Mouse (Mus musculus): ENCODE measurements around the gene Tmem179b. TPM values are rescaled to one million over a fixed set of nuclear protein-coding genes. Genes with fewer than 3 reads are reported as not detected.
A peak's percentile ranks its signal among the peaks of the same experiment; 100 is the strongest.

The Tmem179b gene
- polyA plus RNA-seq, 1 experiment from 2014 or later, result 60.9 TPM

GRCm38 (mm10) chr19:8789171-8789570, 14.9 kb upstream of the Tmem179b start:
- no peak overlapping the region for H3K4me2 ChIP-seq (ENCODE audit: low read depth, low read length)
- no peaks in the 10 kb centered on the region for H3K27me3 ChIP-seq (ENCODE audit: control insufficient read depth, insufficient read depth, low read length)
- peaks cover 4% of the 10 kb centered on the region for H3K4me1 ChIP-seq (ENCODE audit: control insufficient read depth, insufficient read depth, low read length)
- no peak for ATAC-seq (replicated peaks; ENCODE audit: extremely low read depth, insufficient read depth, low FRiP score)
- H3K9me3 ChIP-seq (replicated peaks; ENCODE audit: control insufficient read depth, low read length), result 0 out of 2 replicates have a peak, but pooled peaks cover 2% of the 10 kb centered on the region
- H3K27ac ChIP-seq (ENCODE audit: low read length), result no peak overlapping the region
- H3K4me3 ChIP-seq (ENCODE audit: low read length), result no peak overlapping the region
- peaks cover 19% of the 10 kb centered on the region for H3K36me3 ChIP-seq (ENCODE audit: control insufficient read depth, insufficient read depth)
- H3K9ac ChIP-seq (ENCODE audit: low read length), result no peak overlapping the region
- 53% methylated on average over 1 of the region's 1 CpGs for WGBS

- ATAC-seq (replicated peaks; ENCODE audit: extremely low read depth, insufficient read depth, low FRiP score), result no peak
- Histone ChIP-seq H3K9me3 (replicated peaks; ENCODE audit: control insufficient read depth, low read length) (0 out of 2 replicates have a peak, but pooled peaks cover 2% of the 10 kb centered on the region), H3K4me1 (ENCODE audit: control insufficient read depth, insufficient read depth, low read length) (peaks cover 4% of the 10 kb centered on the region), H3K4me3 (ENCODE audit: low read length) (no peak overlapping the region), H3K27ac (ENCODE audit: low read length) (no peak overlapping the region), H3K4me2 (ENCODE audit: low read depth, low read length) (no peak overlapping the region), H3K27me3 (ENCODE audit: control insufficient read depth, insufficient read depth, low read length) (no peaks in the 10 kb centered on the region), H3K36me3 (ENCODE audit: control insufficient read depth, insufficient read depth) (peaks cover 15% of the 10 kb centered on the region), H3K9ac (ENCODE audit: low read length) (no peak overlapping the region)
- WGBS, result 38% methylated on average over 3 of the region's 3 CpGs
Observed at GRCm38 (mm10) chr19:8788521-8788920, 14.3 kb upstream of the Tmem179b start.

- under 1% methylated on average over 32 of the region's 32 CpGs for WGBS
- peaks cover 10% of the 10 kb centered on the region; the same call in 1 of the 2 replicates for H3K36me3 ChIP-seq (ENCODE audit: control insufficient read depth, insufficient read depth)
Observed at GRCm38 (mm10) chr19:8786008-8786781, 11.9 kb upstream of the Tmem179b start, which contains the start of gene Taf6l. Gene Taf6l, minus strand, starts transcription at chr19:8786417.

GRCm38 (mm10) chr19:8774951-8775421, 719 bp upstream of the Tmem179b start:
- Histone ChIP-seq H3K9me3 (replicated peaks; ENCODE audit: control insufficient read depth, low read length) (no peaks in the 10 kb centered on the region), H3K4me1 (ENCODE audit: control insufficient read depth, insufficient read depth, low read length) (peaks cover 26% of the 10 kb centered on the region), H3K4me3 (ENCODE audit: low read length) (peak overlapping the region; percentile 92), H3K36me3 (ENCODE audit: control insufficient read depth, insufficient read depth) (peaks cover 11% of the 10 kb centered on the region), H3K27me3 (ENCODE audit: control insufficient read depth, insufficient read depth, low read length) (no peaks in the 10 kb centered on the region), H3K27ac (ENCODE audit: low read length) (peak overlapping the region; percentile 98), H3K4me2 (ENCODE audit: low read depth, low read length) (peak overlapping the region; percentile 79), H3K9ac (ENCODE audit: low read length) (peak overlapping the region; percentile 98)
- ATAC-seq (replicated peaks; ENCODE audit: extremely low read depth, insufficient read depth, low FRiP score), result no peak
- 4% methylated on average over 20 of the region's 20 CpGs for WGBS

More at GRCm38 (mm10) chr19:8786008-8786781, 11.9 kb upstream of the Tmem179b start, which contains the start of gene Taf6l:
- peak within 1 kb of the TSS; percentile 58 for H3K27ac ChIP-seq (ENCODE audit: low read length)
- peak; percentile 99 for ATAC-seq (replicated peaks; ENCODE audit: extremely low read depth, insufficient read depth, low FRiP score)
- H3K27me3 ChIP-seq (ENCODE audit: control insufficient read depth, insufficient read depth, low read length), result no peaks in the 10 kb centered on the region
- H3K9ac ChIP-seq (ENCODE audit: low read length), result peak within 1 kb of the TSS; percentile 71
- H3K9me3 ChIP-seq (replicated peaks; ENCODE audit: control insufficient read depth, low read length), result no peaks in the 10 kb centered on the region
- H3K4me2 ChIP-seq (ENCODE audit: low read depth, low read length), result peak within 1 kb of the TSS; percentile 74
- peaks cover 4% of the 10 kb centered on the region for H3K4me1 ChIP-seq (ENCODE audit: control insufficient read depth, insufficient read depth, low read length)
- H3K4me3 ChIP-seq (ENCODE audit: low read length), result peak within 1 kb of the TSS; percentile 63

GRCm38 (mm10) chr19:8773409-8773808, 858 bp downstream of the Tmem179b start:
- WGBS, result 47% methylated on average over 6 of the region's 6 CpGs
- Histone ChIP-seq H3K27ac (ENCODE audit: low read length) (no peak overlapping the region; the same call in 1 of the 2 replicates), H3K27me3 (ENCODE audit: control insufficient read depth, insufficient read depth, low read length) (no peaks in the 10 kb centered on the region), H3K9ac (ENCODE audit: low read length) (peak overlapping the region; percentile 98), H3K9me3 (replicated peaks; ENCODE audit: control insufficient read depth, low read length) (no peaks in the 10 kb centered on the region), H3K4me3 (ENCODE audit: low read length) (peak overlapping the region; percentile 92), H3K4me1 (ENCODE audit: control insufficient read depth, insufficient read depth, low read length) (peaks cover 26% of the 10 kb centered on the region), H3K4me2 (ENCODE audit: low read depth, low read length) (peak overlapping the region; percentile 79), H3K36me3 (ENCODE audit: control insufficient read depth, insufficient read depth) (peaks cover 24% of the 10 kb centered on the region)
- ATAC-seq (replicated peaks; ENCODE audit: extremely low read depth, insufficient read depth, low FRiP score), result no peak

DNA sequence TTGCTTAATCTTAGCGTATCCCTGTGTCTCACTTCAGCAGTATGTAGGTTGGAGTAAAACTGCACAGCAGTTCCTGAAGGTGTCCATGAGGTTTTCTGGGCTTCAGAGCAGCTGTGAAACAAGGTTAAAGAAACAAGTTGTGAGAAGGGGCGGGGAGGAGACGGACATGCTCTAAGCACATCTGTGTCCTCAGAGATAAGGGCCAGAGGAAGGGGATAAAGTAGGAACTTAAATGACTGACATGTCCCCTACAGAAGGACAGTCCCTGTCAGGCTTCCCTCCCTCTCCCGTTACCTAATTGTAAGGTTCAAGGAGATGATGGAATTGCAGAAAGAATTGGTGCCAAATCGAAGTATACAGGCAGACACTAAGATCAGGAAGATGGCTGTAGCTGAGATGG, 1.3 kb downstream of the Tmem179b start:
- H3K36me3 ChIP-seq (ENCODE audit: control insufficient read depth, insufficient read depth), result peaks cover 28% of the 10 kb centered on the region
- peaks cover 26% of the 10 kb centered on the region for H3K4me1 ChIP-seq (ENCODE audit: control insufficient read depth, insufficient read depth, low read length)
- H3K27ac ChIP-seq (ENCODE audit: low read length), result no peak overlapping the region; the same call in 1 of the 2 replicates
- peak overlapping the region; percentile 79 for H3K4me2 ChIP-seq (ENCODE audit: low read depth, low read length)
- H3K9me3 ChIP-seq (replicated peaks; ENCODE audit: control insufficient read depth, low read length), result no peaks in the 10 kb centered on the region
- WGBS, result 50% methylated on average over 5 of the region's 5 CpGs
- H3K9ac ChIP-seq (ENCODE audit: low read length), result no peak overlapping the region; the same call in 1 of the 2 replicates
- peak overlapping the region; percentile 92 for H3K4me3 ChIP-seq (ENCODE audit: low read length)
- H3K27me3 ChIP-seq (ENCODE audit: control insufficient read depth, insufficient read depth, low read length), result no peaks in the 10 kb centered on the region
- ATAC-seq (replicated peaks; ENCODE audit: extremely low read depth, insufficient read depth, low FRiP score), result no peak

DNA sequence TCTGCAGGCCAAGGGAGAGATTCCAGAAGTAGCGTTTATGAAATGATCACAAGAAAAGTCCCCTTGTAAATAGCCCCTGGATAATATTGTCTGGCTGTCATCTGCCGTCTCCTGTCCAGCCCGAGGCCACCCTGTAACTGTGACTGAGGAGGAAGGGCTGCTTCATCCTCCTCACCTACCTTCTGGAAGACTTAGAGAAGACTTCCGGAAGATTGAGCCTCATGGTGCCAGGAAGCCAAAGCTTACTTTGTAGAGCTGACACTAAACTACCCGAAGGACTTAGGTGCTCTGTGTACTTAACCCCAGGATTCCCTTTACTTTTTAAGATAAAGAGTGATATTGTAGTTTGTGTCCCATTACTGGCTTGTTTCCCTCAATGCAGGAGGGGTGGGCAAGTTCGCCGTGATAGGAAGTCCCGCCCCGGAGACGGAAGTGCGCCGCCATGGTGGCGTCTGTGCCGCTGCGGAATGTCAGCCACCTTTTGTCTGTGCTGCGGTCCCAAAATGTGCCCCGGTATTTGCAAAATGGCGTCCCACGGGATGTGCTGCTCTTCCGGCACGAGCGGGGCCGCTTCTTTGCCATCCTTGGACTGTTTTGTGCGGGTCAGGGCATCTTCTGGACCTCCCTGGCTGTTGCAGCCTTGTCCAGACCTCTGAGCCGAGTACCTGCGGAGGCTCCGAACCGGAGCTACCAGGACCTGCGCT, 3.5 kb downstream of the Tmem179b start, which contains the start of gene Tmem223:
Gene Tmem223, plus strand, starts transcription at position 430 of the 704 bp plus-strand sequence.
- Histone ChIP-seq H3K4me3 (ENCODE audit: low read length) (peak within 1 kb of the TSS; percentile 90), H3K36me3 (ENCODE audit: control insufficient read depth, insufficient read depth) (peaks cover 49% of the 10 kb centered on the region), H3K27me3 (ENCODE audit: control insufficient read depth, insufficient read depth, low read length) (no peaks in the 10 kb centered on the region), H3K9me3 (replicated peaks; ENCODE audit: control insufficient read depth, low read length) (no peaks in the 10 kb centered on the region), H3K27ac (ENCODE audit: low read length) (peak within 1 kb of the TSS; percentile 90), H3K9ac (ENCODE audit: low read length) (peak within 1 kb of the TSS; percentile 98), H3K4me2 (ENCODE audit: low read depth, low read length) (peak within 1 kb of the TSS; percentile 86), H3K4me1 (ENCODE audit: control insufficient read depth, insufficient read depth, low read length) (peaks cover 24% of the 10 kb centered on the region)
- WGBS, result 17% methylated on average over 29 of the region's 29 CpGs
- no peak for ATAC-seq (replicated peaks; ENCODE audit: extremely low read depth, insufficient read depth, low FRiP score)

GRCm38 (mm10) chr19:8765562-8765961, 8.7 kb downstream of the Tmem179b start:
- WGBS, result 96% methylated on average over 9 of the region's 9 CpGs
- H3K36me3 ChIP-seq (ENCODE audit: control insufficient read depth, insufficient read depth), result peaks cover 74% of the 10 kb centered on the region
- no peak overlapping the region for H3K9ac ChIP-seq (ENCODE audit: low read length)
- no peaks in the 10 kb centered on the region for H3K4me1 ChIP-seq (ENCODE audit: control insufficient read depth, insufficient read depth, low read length)
- H3K4me3 ChIP-seq (ENCODE audit: low read length), result no peak overlapping the region
- H3K27ac ChIP-seq (ENCODE audit: low read length), result no peak overlapping the region
- H3K9me3 ChIP-seq (replicated peaks; ENCODE audit: control insufficient read depth, low read length), result no peaks in the 10 kb centered on the region
- no peak overlapping the region for H3K4me2 ChIP-seq (ENCODE audit: low read depth, low read length)
- no peaks in the 10 kb centered on the region for H3K27me3 ChIP-seq (ENCODE audit: control insufficient read depth, insufficient read depth, low read length)
- no peak for ATAC-seq (replicated peaks; ENCODE audit: extremely low read depth, insufficient read depth, low FRiP score)
